Mouse (Mus musculus) G1E (cell line): ENCODE data around the gene Hdc. TPM values are rescaled to one million over a fixed set of nuclear protein-coding genes. Genes with fewer than 3 reads are reported as not detected.

ENCODE experiments used
- ATAC-seq: 2 replicates; pipeline ENCODE4 v1.8.0; 2016; ENCODE audit warnings: mild to moderate bottlenecking; ENCODE audit not compliant: insufficient number of reproducible peaks, poor library complexity, low FRiP score, severe bottlenecking; ENCODE audit errors: extremely low read depth
- DNase-seq: peaks from one replicate; pipeline ENCODE4 v3.0.0; 2012; ENCODE audit warnings: low spot score
- H3K27me3 ChIP-seq: 2 replicates; pipeline ENCODE4 v1.6.1; 2012; ENCODE audit warnings: mild to moderate bottlenecking, low read length, inconsistent platforms; ENCODE audit not compliant: insufficient read depth
- H3K36me3 ChIP-seq: replicated peaks from 2 replicates; pipeline ENCODE3; 2012; ENCODE audit warnings: mild to moderate bottlenecking, inconsistent platforms
- H3K4me1 ChIP-seq: 2 replicates; pipeline ENCODE4 v1.6.1; 2012; ENCODE audit warnings: low read depth, low read length, inconsistent platforms, mixed read lengths; ENCODE audit not compliant: insufficient read depth
- H3K4me3 ChIP-seq: 2 replicates; pipeline ENCODE4 v1.5.1; 2012; ENCODE audit warnings: low read depth, mild to moderate bottlenecking, inconsistent platforms, low read length, moderate library complexity, mixed read lengths
- H3K9me3 ChIP-seq: replicated peaks from 2 replicates; pipeline ENCODE4 v1.6.1; 2012; ENCODE audit warnings: inconsistent platforms
- CTCF ChIP-seq: IDR thresholded peaks from 2 replicates; pipeline ENCODE4 v1.5.1; 2012; ENCODE audit warnings: low read depth, low read length, inconsistent platforms, mixed read lengths
- GATA1 ChIP-seq: IDR thresholded peaks from 2 replicates; pipeline ENCODE4 v1.6.1; 2012; ENCODE audit warnings: borderline replicate concordance, low read length, inconsistent platforms, mixed read lengths
- GATA2 ChIP-seq: IDR thresholded peaks from 2 replicates; pipeline ENCODE4 v1.6.1; 2012; ENCODE audit warnings: low read depth, low read length, inconsistent platforms, borderline replicate concordance
- POLR2AphosphoS5 ChIP-seq: IDR thresholded peaks from 2 replicates; pipeline ENCODE4 v1.6.1; 2012; ENCODE audit warnings: low read depth, low read length, inconsistent platforms; ENCODE audit not compliant: insufficient replicate concordance
- TAL1 ChIP-seq: conservative IDR thresholded peaks from 2 replicates; pipeline ENCODE4 v1.6.1; 2012; ENCODE audit warnings: low read depth, low read length, inconsistent platforms, mixed read lengths
- polyA plus RNA-seq: library from polyadenylated mRNA; stranded (reverse); fragments of >175 nt; gene quantifications from 2 replicates; pipeline ENCODE4 v1.2.3, GENCODE M21; 2012
- total RNA-seq, 2 experiments: library from RNA; stranded (forward) in 1 of 2; stranded (reverse) in 1 of 2; fragments of 200-1000 nt in 1 of 2; fragments of >200 nt in 1 of 2; fragmentation: Nextera tagmentation in 1 of 2; gene quantifications; 2 replicates each; pipeline ENCODE4 v1.2.3; 2014 to 2017

Gene Hdc
- total and polyA plus RNA-seq, 3 experiments, result 2.6 to 42.0 (median 21.5) TPM

- no peaks in the 10 kb centered on the region for H3K9me3 ChIP-seq
- peaks cover 24% of the 10 kb centered on the region for H3K27me3 ChIP-seq
- H3K4me1 ChIP-seq, result peaks cover 13% of the 10 kb centered on the region
- no peak for ATAC-seq
- no peak for TF ChIP-seq GATA2
- TF ChIP-seq POLR2AphosphoS5, result no peak
- TF ChIP-seq CTCF, result no peak
- TF ChIP-seq GATA1, result no peak
- no peak for TF ChIP-seq TAL1
- no peaks in the 10 kb centered on the region for H3K36me3 ChIP-seq
- no peak for DNase-seq
- no peak overlapping the region for H3K4me3 ChIP-seq
Observed at GRCm38 (mm10) chr2:126596347-126597072, 22.6 kb downstream of the Hdc start.

DNA sequence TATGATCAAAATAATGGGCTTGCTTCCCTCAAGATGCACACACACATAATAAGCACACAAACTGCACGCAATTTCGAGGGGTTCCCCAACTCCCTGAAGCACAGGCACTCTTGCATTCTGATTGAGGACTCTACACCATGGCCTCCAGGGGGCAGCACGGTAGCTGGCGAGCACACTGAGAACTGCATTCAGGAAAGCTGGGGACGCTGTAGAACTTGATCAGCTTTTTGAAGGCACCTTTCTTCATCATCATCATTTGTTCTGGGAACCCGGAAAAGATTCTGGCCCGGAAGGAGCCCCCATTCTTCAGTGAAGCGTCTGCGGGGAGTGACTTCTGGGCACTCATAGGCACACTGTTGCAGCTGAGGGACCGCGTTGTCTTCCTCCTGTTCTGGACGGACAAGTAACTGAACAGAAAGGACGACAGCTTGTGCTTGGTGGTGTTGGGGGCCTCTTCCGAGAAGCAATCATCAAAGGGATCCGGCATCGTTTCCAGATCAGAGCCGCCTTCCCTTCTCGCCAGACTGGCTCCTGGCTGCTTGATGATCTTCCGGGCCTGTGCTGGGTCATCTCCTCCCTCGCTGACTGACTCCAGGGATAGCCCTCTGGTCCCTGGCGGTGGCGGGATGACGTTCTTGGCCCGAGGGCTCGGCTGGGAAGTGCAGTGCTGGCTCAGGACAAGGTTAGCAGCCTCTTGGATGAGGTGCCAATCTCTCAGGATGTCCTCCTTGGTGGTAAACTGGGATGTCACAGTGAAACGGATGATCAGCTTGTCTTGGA lies 25.1 kb downstream of the Hdc start:
- Histone ChIP-seq H3K27me3 (peaks cover 16% of the 10 kb centered on the region), H3K4me1 (peaks cover 14% of the 10 kb centered on the region), H3K4me3 (no peak overlapping the region), H3K36me3 (no peaks in the 10 kb centered on the region), H3K9me3 (no peaks in the 10 kb centered on the region)
- TF ChIP-seq CTCF (peak; percentile 68), POLR2AphosphoS5 (no peak)
- DNase-seq (peak; percentile 24), ATAC-seq (no peak)

DNA sequence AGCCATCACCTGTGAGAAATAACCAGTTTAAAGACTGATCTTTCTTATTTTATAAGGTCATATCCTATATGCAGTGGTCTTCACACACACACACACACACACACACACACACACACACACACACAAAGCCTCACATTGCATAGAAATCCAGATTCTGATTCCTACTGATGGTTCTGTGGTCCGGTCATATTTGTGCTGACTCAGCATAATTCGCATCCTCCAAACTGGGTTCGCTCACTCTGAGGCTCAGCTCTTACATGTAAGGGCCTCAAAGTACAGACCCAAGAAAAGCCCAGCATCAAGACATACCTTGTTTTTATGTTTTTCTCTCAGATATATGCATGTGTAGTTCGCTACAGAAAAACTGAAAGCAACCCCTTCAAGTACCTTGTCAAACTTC lies 27.8 kb downstream of the Hdc start:
- no peak for TF ChIP-seq GATA2
- no peak for TF ChIP-seq CTCF
- no peak for TF ChIP-seq TAL1
- no peak for TF ChIP-seq GATA1
- no peak for TF ChIP-seq POLR2AphosphoS5
- no peaks in the 10 kb centered on the region for H3K9me3 ChIP-seq
- peaks cover 4% of the 10 kb centered on the region; the same call in 1 of the 2 replicates for H3K4me1 ChIP-seq
- H3K36me3 ChIP-seq, result no peaks in the 10 kb centered on the region
- no peak overlapping the region for H3K4me3 ChIP-seq
- H3K27me3 ChIP-seq, result peaks cover 12% of the 10 kb centered on the region; the same call in 1 of the 2 replicates
- DNase-seq, result no peak
- ATAC-seq, result no peak

GRCm38 (mm10) chr2:126587468-126587867 lies 31.6 kb downstream of the Hdc start:
- no peak for TF ChIP-seq TAL1
- TF ChIP-seq POLR2AphosphoS5, result no peak
- TF ChIP-seq GATA2, result no peak
- TF ChIP-seq CTCF, result no peak
- TF ChIP-seq GATA1, result no peak
- no peaks in the 10 kb centered on the region for H3K36me3 ChIP-seq
- H3K4me3 ChIP-seq, result no peak overlapping the region
- peaks cover 5% of the 10 kb centered on the region; the same call in 1 of the 2 replicates for H3K27me3 ChIP-seq
- H3K4me1 ChIP-seq, result 0 out of 2 replicates have a peak, but pooled peaks cover 4% of the 10 kb centered on the region
- DNase-seq (no peak), ATAC-seq (no peak)
- H3K9me3 ChIP-seq, result no peaks in the 10 kb centered on the region

GRCm38 (mm10) chr2:126584621-126585369 lies 34.3 kb downstream of the Hdc start:
- ATAC-seq (no peak), DNase-seq (no peak)
- Histone ChIP-seq H3K4me1 (no peaks in the 10 kb centered on the region), H3K4me3 (no peak overlapping the region), H3K9me3 (no peaks in the 10 kb centered on the region), H3K27me3 (peaks cover 7% of the 10 kb centered on the region), H3K36me3 (no peaks in the 10 kb centered on the region)
- TF ChIP-seq GATA2, result no peak
- no peak for TF ChIP-seq CTCF
- TF ChIP-seq TAL1, result no peak
- TF ChIP-seq GATA1, result no peak
- no peak for TF ChIP-seq POLR2AphosphoS5

DNA sequence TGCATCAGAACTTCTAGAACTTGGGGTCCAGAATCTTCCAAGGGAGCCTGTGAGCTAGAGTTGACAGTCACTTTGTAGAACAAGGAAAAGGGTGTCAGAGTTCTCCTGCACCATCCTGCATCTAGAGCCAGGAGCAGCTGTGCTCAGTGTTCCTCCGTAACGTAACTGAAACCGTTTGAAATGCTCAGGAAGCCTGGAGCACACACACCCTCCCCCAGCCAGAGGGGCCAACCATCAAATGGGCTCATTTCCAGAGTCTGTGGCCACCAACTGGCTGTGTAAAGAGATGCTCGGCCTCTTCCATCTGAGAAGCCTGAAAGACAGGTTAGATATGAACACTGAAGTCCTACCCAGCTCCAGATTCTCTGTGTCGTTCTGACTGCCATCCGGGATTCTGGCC lies 35.1 kb downstream of the Hdc start:
- H3K4me3 ChIP-seq, result no peak overlapping the region
- no peaks in the 10 kb centered on the region for H3K4me1 ChIP-seq
- DNase-seq (no peak), ATAC-seq (no peak)
- peaks cover 7% of the 10 kb centered on the region for H3K27me3 ChIP-seq
- TF ChIP-seq POLR2AphosphoS5, result no peak
- no peak for TF ChIP-seq GATA1
- no peak for TF ChIP-seq CTCF
- TF ChIP-seq GATA2, result no peak
- no peak for TF ChIP-seq TAL1
- no peaks in the 10 kb centered on the region for H3K36me3 ChIP-seq
- H3K9me3 ChIP-seq, result no peaks in the 10 kb centered on the region
